Mouse (Mus musculus) ES-CJ7 (cell line): ENCODE measurements around the gene Gm38119.
"Not testable (repeated sequence)": the region's sequence is repeated elsewhere in the genome, so short reads cannot be mapped to it uniquely, and the experiment has no call there.

Source experiments
- DNase-seq: peaks from one replicate; pipeline ENCODE4 v3.0.0; 2011; ENCODE audit warnings: low read depth, low spot score

Gene Gm38119

DNA sequence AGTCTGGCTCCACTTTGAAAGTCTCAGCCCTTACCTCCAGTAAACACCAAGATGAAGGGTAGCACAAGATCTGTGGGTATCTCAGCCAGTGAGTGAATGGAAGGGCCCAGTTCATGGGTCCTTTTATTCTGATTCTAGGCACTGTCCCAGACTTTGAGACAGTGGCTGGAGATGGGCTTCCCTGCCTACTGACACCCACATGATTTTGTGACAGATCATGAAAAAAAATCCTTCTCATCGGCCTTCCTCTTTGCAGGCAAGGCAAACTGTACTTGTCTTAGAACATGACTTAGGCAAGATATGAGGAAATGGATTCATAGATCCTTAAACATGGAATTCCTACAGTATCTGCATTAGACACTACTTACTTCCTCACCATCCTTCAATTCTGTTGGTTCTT, at the start of gene Gm38119:
Gm38119 (minus strand) TSS at position 101 of the 400 bp plus-strand sequence.
- DNase-seq, result no peak

DNA sequence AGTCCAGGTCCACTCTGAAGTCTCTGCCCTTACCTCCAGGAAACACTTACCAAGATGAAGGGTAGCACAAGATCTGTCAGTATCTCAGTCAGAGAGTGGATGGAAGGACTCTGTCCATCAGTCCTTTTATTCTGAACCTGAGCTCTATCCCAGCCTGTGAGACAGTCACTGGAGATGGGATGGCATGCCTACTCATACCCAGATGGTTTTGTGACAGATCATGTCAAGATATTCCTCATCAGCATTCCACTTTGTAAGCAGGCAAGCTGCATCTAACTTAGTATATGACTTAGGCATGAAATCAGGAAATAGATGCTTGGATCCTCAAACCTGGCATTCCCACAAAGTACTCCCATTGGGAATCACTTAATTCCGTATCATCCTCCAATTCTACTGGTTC, 39.9 kb upstream of the Gm38119 start, which contains the start of gene Lce1i:
Lce1i (minus strand) TSS at position 101 of the 400 bp plus-strand sequence.
- DNase-seq, result no peak

DNA sequence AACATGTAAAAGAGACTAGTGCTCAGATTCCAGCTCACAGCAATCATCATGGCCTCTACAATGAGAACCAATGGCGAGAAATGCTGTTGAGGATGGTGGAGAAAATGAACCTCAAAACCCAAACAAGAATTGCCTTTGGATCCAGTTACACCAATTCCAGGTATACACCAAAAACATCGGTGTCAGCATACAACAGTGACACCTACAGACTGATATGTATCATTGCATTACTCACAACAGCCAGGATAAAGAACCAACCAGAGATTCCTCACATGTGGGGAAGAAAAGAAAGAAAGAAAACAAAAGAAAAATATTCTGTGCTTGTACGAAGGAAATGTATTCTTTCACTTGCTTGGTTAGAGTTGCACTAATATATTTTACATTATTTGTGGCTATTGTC, 32.7 kb upstream of the Gm38119 start:
- DNase-seq, result peak; percentile 43

DNA sequence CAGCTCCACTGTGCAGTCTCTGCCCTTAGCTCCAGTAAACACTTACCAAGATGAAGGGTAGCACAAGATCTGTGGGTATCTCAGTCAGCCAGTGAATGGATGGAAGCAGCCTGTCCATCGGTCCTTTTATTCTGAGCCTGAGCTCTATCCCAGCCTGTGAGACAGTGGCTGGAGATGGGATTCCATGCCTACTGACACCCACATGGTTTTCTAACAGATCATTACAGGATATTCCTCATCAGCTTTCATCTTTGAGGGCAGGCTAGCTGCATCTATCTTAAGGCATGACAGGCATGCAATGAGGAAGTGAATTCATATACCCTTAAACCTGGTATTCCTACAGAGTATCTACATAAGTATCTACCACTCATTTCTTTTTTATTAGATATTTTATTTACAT, 26.1 kb upstream of the Gm38119 start, which contains the start of gene Lce1h:
Lce1h (minus strand) TSS at position 101 of the 400 bp plus-strand sequence.
- DNase-seq, result no peak

DNA sequence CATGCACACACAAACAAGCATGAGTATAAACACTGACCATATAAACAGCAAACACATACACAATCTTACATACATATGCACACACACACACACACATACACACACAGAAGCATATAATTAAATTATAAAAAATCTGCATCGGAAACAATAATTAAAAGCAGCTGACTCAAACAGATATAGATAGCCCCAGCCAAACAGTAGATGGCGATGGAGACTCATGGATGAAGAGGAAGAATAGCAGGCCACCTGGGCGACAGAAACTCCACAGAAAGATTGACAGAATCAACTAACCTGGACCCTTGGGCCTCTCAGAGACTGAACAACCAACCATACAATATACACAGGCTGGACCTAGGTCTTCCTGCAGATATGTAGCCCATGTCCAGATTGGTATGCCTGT, 14.3 kb upstream of the Gm38119 start:
- peak; percentile 2 for DNase-seq

DNA sequence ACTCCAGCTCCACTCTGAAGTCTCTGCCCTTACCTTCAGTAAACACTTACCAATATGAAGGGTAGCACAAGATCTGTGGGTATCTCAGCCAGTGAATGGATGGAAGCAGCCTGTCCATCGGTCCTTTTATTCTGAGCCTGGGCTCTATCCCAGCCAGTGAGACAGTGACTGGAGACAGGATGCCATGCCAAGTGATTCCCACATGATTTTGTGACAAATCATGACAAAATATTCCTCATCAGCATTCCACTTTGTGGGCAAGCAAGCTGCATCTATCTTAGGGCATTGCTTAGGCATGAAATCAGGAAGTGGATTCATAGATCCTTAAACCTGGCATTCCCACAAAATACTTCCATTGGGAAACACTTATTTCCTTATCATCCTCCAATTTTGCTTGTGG, 13.3 kb upstream of the Gm38119 start, which contains the start of gene Lce1g:
Lce1g (minus strand) TSS at position 101 of the 400 bp plus-strand sequence.
- DNase-seq, result no peak

DNA sequence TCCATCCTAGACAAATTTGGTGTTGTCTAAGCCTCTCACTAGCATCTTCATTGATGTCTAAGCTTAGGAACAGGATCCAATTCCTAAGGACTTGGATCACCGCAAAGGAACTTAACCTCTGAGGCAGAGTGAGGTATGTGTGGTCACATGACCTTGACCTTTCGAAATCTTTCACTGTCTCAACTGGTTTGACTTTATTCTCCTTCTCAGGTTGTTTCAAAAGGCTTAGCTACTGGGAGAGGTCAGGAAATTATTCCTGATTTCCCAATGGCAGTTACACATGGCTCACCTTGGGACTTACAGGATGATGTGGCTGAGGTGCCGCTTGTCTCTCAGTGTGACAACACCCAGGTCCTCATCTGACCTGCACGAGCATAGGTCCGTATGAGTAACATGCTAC, 16.3 kb downstream of the Gm38119 start:
- DNase-seq, result peak; percentile 18

DNA sequence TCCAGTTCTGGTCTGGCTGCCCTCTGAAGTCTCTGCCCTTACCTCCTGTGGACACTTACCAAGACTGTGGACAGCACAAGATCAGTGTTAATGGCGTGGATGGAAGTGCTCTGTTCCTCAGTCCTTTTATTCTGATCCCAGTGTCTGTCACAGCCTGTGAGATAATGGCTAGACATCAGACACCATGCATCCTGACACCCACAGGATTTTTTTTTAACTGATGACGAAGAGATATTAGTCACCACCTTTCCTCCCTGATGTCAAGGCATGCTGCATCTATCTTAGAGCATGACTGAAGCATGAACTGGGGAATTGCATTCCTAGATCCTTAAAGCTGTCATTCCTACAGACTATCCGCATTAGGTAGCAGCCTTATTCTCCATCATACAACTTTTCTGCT, 18.6 kb downstream of the Gm38119 start, which contains the start of gene Lce1f:
Lce1f (minus strand) TSS at position 101 of the 400 bp plus-strand sequence.
- DNase-seq, result no peak

DNA sequence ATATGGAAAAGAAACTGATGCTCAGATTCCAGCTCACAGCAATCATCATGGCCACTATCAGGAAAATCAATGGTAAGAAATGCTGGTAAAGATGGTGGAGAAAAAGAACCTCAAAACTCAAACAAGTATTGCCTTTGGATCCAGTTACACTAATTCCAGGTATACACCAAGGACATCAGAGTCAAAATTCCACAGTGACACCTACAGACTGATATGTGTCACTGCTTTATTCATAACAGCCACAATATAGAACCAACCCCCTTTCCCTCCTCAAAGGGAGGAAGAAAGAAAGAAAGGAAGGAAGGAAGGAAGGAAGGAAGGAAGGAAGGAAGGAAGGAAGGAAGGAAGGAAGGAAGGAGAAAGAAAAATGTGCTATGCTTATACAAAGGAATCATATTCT, 23.8 kb downstream of the Gm38119 start:
- peak; percentile 6 for DNase-seq

DNA sequence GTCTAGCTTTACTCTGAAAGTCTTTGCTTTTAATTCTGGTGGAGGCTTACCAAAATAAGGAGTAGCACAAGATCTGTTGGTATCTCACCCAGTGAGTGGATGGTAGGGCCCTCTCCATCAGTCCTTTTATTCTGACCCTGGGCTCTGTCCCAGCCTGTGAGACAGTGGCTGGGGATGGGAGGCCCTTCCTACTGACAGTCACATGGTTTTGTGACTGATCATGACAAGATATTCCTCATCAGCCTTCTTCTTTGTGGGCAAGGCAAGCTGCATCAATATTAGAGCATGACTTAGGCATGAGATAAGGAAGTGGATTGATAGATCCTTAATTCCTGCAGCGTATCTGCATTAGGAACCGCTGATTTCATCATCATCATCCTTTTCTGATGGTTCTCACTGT, 29.9 kb downstream of the Gm38119 start, which contains the start of gene Lce1e:
Lce1e (minus strand) TSS at position 101 of the 400 bp plus-strand sequence.
- DNase-seq, result no peak

DNA sequence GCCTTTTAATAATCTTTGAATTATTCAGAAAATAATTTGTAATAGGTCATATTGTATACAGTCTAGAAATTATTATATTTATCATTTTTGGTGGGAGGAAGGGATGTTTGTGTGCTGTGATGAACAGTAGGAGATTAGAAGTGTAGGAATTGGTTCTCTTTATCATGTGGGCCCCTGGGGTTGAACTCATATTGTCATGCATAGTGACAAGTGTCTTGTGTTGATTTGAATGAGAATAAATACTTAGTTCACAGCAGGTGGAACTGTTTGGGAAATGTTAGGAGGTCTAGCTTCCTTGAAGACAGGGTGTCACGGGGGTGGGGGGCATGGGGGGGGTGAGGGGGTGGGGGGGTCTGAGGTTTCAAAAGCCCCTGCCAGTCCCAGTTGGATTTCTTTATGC, 44.3 kb downstream of the Gm38119 start:
- DNase-seq, result peak; percentile 82

DNA sequence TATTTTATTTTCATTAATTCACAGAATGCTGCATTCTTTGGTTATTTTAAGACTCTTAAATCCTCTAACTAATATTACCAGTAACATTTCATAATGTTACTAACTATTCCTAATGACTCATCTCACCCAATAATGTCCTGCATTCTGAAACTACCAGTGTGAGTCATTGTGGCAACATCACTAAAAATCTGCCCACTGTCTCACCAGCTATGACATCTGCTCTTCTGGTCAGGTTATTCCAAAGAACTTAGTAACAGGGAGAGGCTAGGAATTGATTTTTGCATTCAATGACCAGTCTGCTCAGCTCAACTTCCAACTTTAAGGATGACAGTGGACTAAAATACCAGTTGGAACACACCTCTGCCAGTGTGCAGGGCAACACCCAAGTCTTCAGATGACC, 47.2 kb downstream of the Gm38119 start:
- no peak for DNase-seq

DNA sequence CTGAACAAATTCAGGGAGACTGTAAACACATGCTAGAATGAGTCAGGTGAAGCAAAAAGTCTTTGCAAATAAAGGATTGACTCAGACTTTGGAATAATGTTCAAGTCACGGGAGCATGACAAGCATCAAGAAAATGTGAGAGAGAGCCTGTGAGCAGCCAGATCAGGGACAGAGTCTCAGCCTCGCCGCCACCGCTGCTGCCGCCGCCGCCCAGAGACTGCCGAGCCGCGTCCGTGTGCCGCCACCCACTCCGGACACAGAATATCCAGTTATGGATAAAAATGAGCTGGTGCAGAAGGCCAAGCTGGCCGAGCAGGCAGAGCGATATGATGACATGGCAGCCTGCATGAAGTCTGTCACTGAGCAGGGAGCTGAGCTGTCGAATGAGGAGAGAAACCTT, 49.7 kb downstream of the Gm38119 start:
- DNase-seq, result not testable (repeated sequence)
